In the genomic region with DNA sequence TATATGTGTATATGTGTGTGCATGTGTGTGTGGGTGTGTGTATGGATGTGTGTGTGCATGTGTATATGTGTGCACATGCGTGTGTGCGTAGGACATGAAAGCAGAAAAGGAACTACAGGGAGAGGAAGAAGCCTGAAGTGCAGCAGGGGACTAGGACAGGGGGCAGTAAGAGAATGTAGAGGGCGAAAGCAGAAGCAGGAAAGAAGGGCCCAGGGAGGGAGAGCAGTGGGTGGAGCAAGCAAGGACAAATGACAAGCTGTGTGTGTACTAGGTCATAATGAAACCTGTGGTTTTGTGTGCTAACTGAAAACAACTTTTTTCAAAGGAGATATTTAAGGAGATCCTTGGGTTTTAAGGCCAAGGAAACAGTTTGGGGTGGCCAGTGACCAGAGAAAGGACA, we compare ENCODE assay signal across 10 mouse cellular contexts.
DNase-seq lines count a peak whose midpoint lies in the region; ATAC-seq lines count a peak whose summit lies in the region.
"Had no signal": no experiment of that assay in that cellular context is flagged by ENCODE, and none has a peak within 500 bp of the region (broad histone marks: within the 10 kb centered on the region; RNA-seq: fewer than 3 reads in every experiment).

No protein-coding gene starts in this region.

- no peak overlapping the region for H3K4me3 ChIP-seq in intestine, embryonic 16.5 days (ENCODE audit: low read length)
- H3K4me3 ChIP-seq in embryonic facial prominence, embryonic 10.5 days: no peak overlapping the region
- H3K4me3 ChIP-seq: midbrain, embryonic 12.5 days had no signal

- no peaks in the 10 kb centered on the region for H3K27me3 ChIP-seq in intestine, embryonic 16.5 days (replicated peaks; ENCODE audit: control insufficient read depth, insufficient read depth, low read length)
- H3K27me3 ChIP-seq in embryonic facial prominence, embryonic 10.5 days (replicated peaks; ENCODE audit: low read depth, poor library complexity, severe bottlenecking): 0 out of 2 replicates have a peak, but pooled peaks cover 3% of the 10 kb centered on the region
- H3K27me3 ChIP-seq: midbrain, embryonic 12.5 days had no signal

- H3K27ac ChIP-seq in intestine, embryonic 16.5 days (ENCODE audit: low read length): peak overlapping the region; percentile 77
- no peak overlapping the region for H3K27ac ChIP-seq in embryonic facial prominence, embryonic 10.5 days (replicated peaks)
- H3K27ac ChIP-seq: midbrain, embryonic 12.5 days had no signal

- H3K9ac ChIP-seq in intestine, embryonic 16.5 days (ENCODE audit: low read depth, low read length): no peak overlapping the region
- H3K9ac ChIP-seq: midbrain, embryonic 12.5 days had no signal

- H3K9me3 ChIP-seq in intestine, embryonic 16.5 days (ENCODE audit: control insufficient read depth, low read length): no peaks in the 10 kb centered on the region
- H3K9me3 ChIP-seq in embryonic facial prominence, embryonic 10.5 days: no peaks in the 10 kb centered on the region
- H3K9me3 ChIP-seq: midbrain, embryonic 12.5 days had no signal

- ATAC-seq in intestine, embryonic 16.5 days: peak; percentile 47
- ATAC-seq in megakaryocyte-erythroid progenitor cell, adult 5-6 weeks (replicated peaks; ENCODE audit: low FRiP score, low TSS enrichment, poor library complexity, severe bottlenecking): no peak

- H3K4me1 ChIP-seq in intestine, embryonic 16.5 days (ENCODE audit: control insufficient read depth, insufficient read depth, low read length): peaks cover 28% of the 10 kb centered on the region
- H3K4me1 ChIP-seq in embryonic facial prominence, embryonic 10.5 days: peaks cover 28% of the 10 kb centered on the region
- H3K4me1 ChIP-seq: midbrain, embryonic 12.5 days had no signal

- H3K36me3 ChIP-seq in intestine, embryonic 16.5 days (ENCODE audit: control insufficient read depth, insufficient read depth, low read length): no peaks in the 10 kb centered on the region
- no peaks in the 10 kb centered on the region for H3K36me3 ChIP-seq in embryonic facial prominence, embryonic 10.5 days (replicated peaks)
- H3K36me3 ChIP-seq: midbrain, embryonic 12.5 days had no signal

- DNase-seq in gastrocnemius, postnatal 25 days: peak; percentile 30
- no peak for DNase-seq in gastrocnemius, postnatal 36 days
- DNase-seq in CD4-positive, CD25-positive, alpha-beta regulatory T cell, adult 2 months (ENCODE audit: low read depth, low spot score): peak; percentile 72
- peak; percentile 73 for DNase-seq in lung, postnatal 25 days (ENCODE audit: low spot score)
- DNase-seq in embryonic facial prominence, embryonic 10.5 days (ENCODE audit: low spot score): no peak
- DNase-seq in ovary, postnatal 14 days (ENCODE audit: low spot score): no peak
- DNase-seq: cerebellum, postnatal 36 days had no signal

- 72% methylated on average over 3 of the region's 3 CpGs for WGBS in intestine, embryonic 16.5 days
- WGBS in embryonic facial prominence, embryonic 10.5 days: 80% methylated on average over 3 of the region's 3 CpGs

- no peak overlapping the region for H3K4me2 ChIP-seq in intestine, embryonic 16.5 days (ENCODE audit: low read depth, low read length)
- H3K4me2 ChIP-seq: midbrain, embryonic 12.5 days had no signal

- intact Hi-C loops in gastrocnemius, postnatal 36 days (cut with DNase I): no loop called here

Comparison
In these comparisons a context has a peak if more than half of its experiments do, and no peak if none do; other contexts are left out.
1. DNase-seq: peak in gastrocnemius, postnatal 25 days (single experiment), CD4-positive, CD25-positive, alpha-beta regulatory T cell, adult 2 months (single experiment) and lung, postnatal 25 days (single experiment); none in gastrocnemius, postnatal 36 days (0 of 2), embryonic facial prominence, embryonic 10.5 days (single experiment) and ovary, postnatal 14 days (single experiment).